Mouse (Mus musculus) ES-Bruce4 (cell line): ENCODE results near the gene Plxnb1.
A peak's percentile ranks its signal among the peaks of the same experiment; 100 is the strongest.

Experiments used
- CTCF ChIP-seq: IDR thresholded peaks from one replicate; pipeline ENCODE4 v1.8.1; 2011; ENCODE audit warnings: low read depth, low read length
- EP300 ChIP-seq: IDR thresholded peaks from 2 replicates; pipeline ENCODE4 v1.6.1; 2011; ENCODE audit warnings: low read depth, low read length; ENCODE audit not compliant: insufficient read depth
- POLR2A ChIP-seq: IDR thresholded peaks from one replicate; pipeline ENCODE4 v1.8.1; 2011; ENCODE audit warnings: low read length; ENCODE audit not compliant: insufficient read depth

- no peak for TF ChIP-seq CTCF
- TF ChIP-seq POLR2A, result peak; percentile 70
- TF ChIP-seq EP300, result no peak
These were observed 21.3 kb upstream of the Plxnb1 start, which contains the start of gene Atrip for GRCm38 (mm10) chr9:109073661-109074573.
